Mouse (Mus musculus) ES-E14 (cell line): ENCODE measurements at regions not wholly inside any gene's neighbourhood (a gene's known extent, or its start where the extent isn't known, plus 50 kb on each side); places are given as distances from the start of the nearest gene placed in this dataset.

Source experiments
- DNase-seq: peaks from one replicate; pipeline ENCODE4 v3.0.0-alpha.2; 2013; ENCODE audit warnings: low read depth, low spot score
- H3K27ac ChIP-seq: 2 replicates; pipeline ENCODE4 v1.5.1; 2012; ENCODE audit warnings: low read depth, mild to moderate bottlenecking, low read length, moderate library complexity, mixed read lengths; ENCODE audit not compliant: poor library complexity, insufficient read depth, severe bottlenecking
- H3K36me3 ChIP-seq: 2 replicates; pipeline ENCODE4 v1.6.1; 2012; ENCODE audit warnings: mild to moderate bottlenecking, low read length, moderate library complexity, mixed read lengths; ENCODE audit not compliant: control insufficient read depth, poor library complexity, insufficient read depth, severe bottlenecking
- H3K4me1 ChIP-seq, 2 experiments: fragments of 150-350 bp in 1 of 2; sonication (generic) in 1 of 2; 2 replicates each; pipeline ENCODE4 v1.6.1; 2012; ENCODE audit warnings: low read length in 2 of 2, mild to moderate bottlenecking in 1 of 2, mixed read lengths in 1 of 2; ENCODE audit not compliant: control insufficient read depth in 2 of 2, insufficient read depth in 2 of 2, poor library complexity in 1 of 2
- H3K4me3 ChIP-seq, 2 experiments: fragments of 150-350 bp in 1 of 2; sonication (generic) in 1 of 2; 2 replicates each; pipeline ENCODE4 v1.5.1; 2012; ENCODE audit warnings: low read length in 2 of 2, low read depth in 1 of 2, mild to moderate bottlenecking in 1 of 2, mixed read lengths in 1 of 2; ENCODE audit not compliant: insufficient read depth in 1 of 2, poor library complexity in 1 of 2, severe bottlenecking in 1 of 2
- H3K9ac ChIP-seq: 2 replicates; pipeline ENCODE4 v1.6.1; 2012; ENCODE audit warnings: low read depth, mild to moderate bottlenecking, low read length, mixed read lengths; ENCODE audit not compliant: poor library complexity, insufficient read depth, severe bottlenecking
- H3K9me3 ChIP-seq: fragments of 150-350 bp; sonication (generic); 2 replicates; pipeline ENCODE4 v1.6.1; 2012; ENCODE audit warnings: low read depth, mild to moderate bottlenecking, low read length; ENCODE audit not compliant: control insufficient read depth, insufficient read depth
- CHD2 ChIP-seq: IDR thresholded peaks from 2 replicates; pipeline ENCODE4 v1.6.1; 2014; ENCODE audit warnings: mild to moderate bottlenecking, low read depth, low read length, inconsistent platforms
- HCFC1 ChIP-seq: IDR thresholded peaks from 2 replicates; pipeline ENCODE4 v1.6.1; 2012; ENCODE audit warnings: low read length, inconsistent platforms, borderline replicate concordance; ENCODE audit not compliant: insufficient read depth
- MAFK ChIP-seq: IDR thresholded peaks from 2 replicates; pipeline ENCODE4 v1.6.1; 2014; ENCODE audit warnings: mild to moderate bottlenecking, low read depth, low read length, inconsistent platforms; ENCODE audit not compliant: insufficient read depth
- ZC3H11A ChIP-seq: IDR thresholded peaks from 2 replicates; pipeline ENCODE4 v1.6.1; 2012; ENCODE audit warnings: low read depth, mild to moderate bottlenecking, inconsistent platforms, low read length, borderline replicate concordance
- ZNF384 ChIP-seq: IDR thresholded peaks from 2 replicates; pipeline ENCODE4 v1.6.1; 2012; ENCODE audit warnings: low read depth, low read length, inconsistent platforms
- in situ Hi-C, 2 experiments: fragments of 600-800 bp; cut with MboI; formaldehyde crosslinking; loops; one replicate each; pipeline ENCODE4 v1.15.1; 2025; ENCODE audit warnings: low sequenced_read_pairs in 2 of 2, inconsistent platforms in 1 of 2; ENCODE audit not compliant: unreplicated experiment in 2 of 2

GRCm38 (mm10) chr9:103843836-103844235 lies 82.2 kb upstream of the Tmem108 start:
- no peak overlapping the region for H3K27ac ChIP-seq
- no peaks in the 10 kb centered on the region for H3K9me3 ChIP-seq
- H3K36me3 ChIP-seq = no peaks in the 10 kb centered on the region
- no peak overlapping the region for H3K9ac ChIP-seq
- DNase-seq = no peak
- in situ Hi-C loops = no loop called here
- no peak for TF ChIP-seq ZC3H11A
- TF ChIP-seq ZNF384 = no peak
- TF ChIP-seq HCFC1 = no peak
- TF ChIP-seq MAFK = no peak
- TF ChIP-seq CHD2 = no peak
- H3K4me1 ChIP-seq = no peaks in the 10 kb centered on the region
- no peak overlapping the region for H3K4me3 ChIP-seq

DNA sequence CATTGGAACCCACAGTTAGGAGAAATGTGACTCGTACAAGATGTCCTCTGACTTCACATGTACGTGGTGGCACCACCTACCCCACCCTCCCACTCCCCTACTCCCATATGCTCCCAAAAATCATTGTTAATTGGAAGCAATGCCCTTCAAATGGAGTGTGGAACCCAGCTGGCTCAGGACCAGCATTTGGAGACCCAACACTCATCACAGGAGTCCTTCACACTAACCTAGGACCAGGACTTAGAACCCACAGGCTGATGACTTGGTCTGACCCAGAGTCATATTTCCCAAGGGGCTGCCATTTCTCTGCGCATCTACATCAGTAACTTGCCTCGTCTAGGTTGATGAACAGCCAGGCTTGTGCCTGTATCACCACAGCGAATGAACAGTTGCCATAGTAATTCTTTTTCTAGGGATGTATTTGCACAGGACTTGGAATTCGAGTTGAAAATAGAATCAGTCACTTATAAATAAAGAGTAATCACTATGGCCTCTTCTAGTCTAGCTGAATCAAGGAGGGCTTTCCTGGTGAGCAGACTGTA lies 84.3 kb upstream of the Tmem108 start:
- no peak for DNase-seq
- Histone ChIP-seq H3K27ac (no peak overlapping the region), H3K4me3 (no peak overlapping the region), H3K4me1 (no peaks in the 10 kb centered on the region), H3K36me3 (no peaks in the 10 kb centered on the region), H3K9ac (no peak overlapping the region), H3K9me3 (no peaks in the 10 kb centered on the region)
- no peak for TF ChIP-seq MAFK
- no peak for TF ChIP-seq ZC3H11A
- TF ChIP-seq ZNF384 = no peak
- no peak for TF ChIP-seq HCFC1
- in situ Hi-C loops = no loop called here

- no peak for DNase-seq
- no peaks in the 10 kb centered on the region for H3K9me3 ChIP-seq
- H3K27ac ChIP-seq = no peak overlapping the region
- TF ChIP-seq ZC3H11A = no peak
- no peak for TF ChIP-seq HCFC1
- no peak for TF ChIP-seq MAFK
- no peak for TF ChIP-seq CHD2
- no peak for TF ChIP-seq ZNF384
- no peaks in the 10 kb centered on the region for H3K4me1 ChIP-seq
- in situ Hi-C loops = no loop called here
- no peak overlapping the region for H3K4me3 ChIP-seq
- H3K9ac ChIP-seq = no peak overlapping the region
- no peaks in the 10 kb centered on the region for H3K36me3 ChIP-seq
These were observed 86.3 kb upstream of the Tmem108 start for GRCm38 (mm10) chr9:103847931-103848330.

- TF ChIP-seq ZNF384 = peak; percentile 87
- no peak for TF ChIP-seq MAFK
- TF ChIP-seq CHD2 = no peak
- DNase-seq = no peak
- H3K4me1 ChIP-seq = no peaks in the 10 kb centered on the region
- in situ Hi-C loops = no loop called here
- no peak overlapping the region for H3K27ac ChIP-seq
- H3K9ac ChIP-seq = no peak overlapping the region
- H3K36me3 ChIP-seq = no peaks in the 10 kb centered on the region
- no peaks in the 10 kb centered on the region for H3K9me3 ChIP-seq
- no peak overlapping the region for H3K4me3 ChIP-seq
These were observed 87.4 kb upstream of the Tmem108 start for GRCm38 (mm10) chr9:103849079-103849478.

- no peak overlapping the region for H3K9ac ChIP-seq
- TF ChIP-seq ZNF384 (no peak), HCFC1 (no peak)
- no peaks in the 10 kb centered on the region for H3K4me1 ChIP-seq
- DNase-seq = no peak
- H3K27ac ChIP-seq = no peak overlapping the region
- no peaks in the 10 kb centered on the region for H3K9me3 ChIP-seq
- H3K36me3 ChIP-seq = no peaks in the 10 kb centered on the region
- in situ Hi-C loops = no loop called here
- no peak overlapping the region for H3K4me3 ChIP-seq
These were observed 91.1 kb upstream of the Tmem108 start for GRCm38 (mm10) chr9:103852691-103853090.
